Mouse (Mus musculus) ES-Bruce4 (cell line): Measurements from ENCODE around the gene 9130019O22Rik.

Experiments used
- CTCF ChIP-seq: IDR thresholded peaks from one replicate; pipeline ENCODE4 v1.8.1; 2011; ENCODE audit warnings: low read depth, low read length
- EP300 ChIP-seq: IDR thresholded peaks from 2 replicates; pipeline ENCODE4 v1.6.1; 2011; ENCODE audit warnings: low read depth, low read length; ENCODE audit not compliant: insufficient read depth
- POLR2A ChIP-seq: IDR thresholded peaks from one replicate; pipeline ENCODE4 v1.8.1; 2011; ENCODE audit warnings: low read length; ENCODE audit not compliant: insufficient read depth

GRCm38 (mm10) chr7:127425911-127426310 lies 38.9 kb upstream of the 9130019O22Rik start:
- TF ChIP-seq CTCF (no peak), POLR2A (no peak), EP300 (no peak)
